Mouse (Mus musculus) layer of hippocampus, postnatal 36 days (tissue): ENCODE data around the gene Sdf2. TPM values are rescaled to one million over a fixed set of nuclear protein-coding genes. Genes with fewer than 3 reads are reported as not detected.

Source experiments
- DNase-seq, 2 experiments: peaks; one replicate each; pipeline ENCODE4 v3.0.0; 2022
- total RNA-seq, 2 experiments: library from RNA; stranded (reverse); gene quantifications; 2 replicates each; pipeline ENCODE4 v1.2.3; 2021

The Sdf2 gene
- total RNA-seq = 10 to 100 TPM; 61.0 to 66.3 TPM

- peak; percentile 87 to 89 for DNase-seq
These were observed at the start of gene Sdf2, which contains the start of gene Supt6 for GRCm38 (mm10) chr11:78245627-78246317. TSS of gene Sdf2 (plus strand) at chr11:78245746. TSS of gene Supt6 (minus strand) at chr11:78245987.

GRCm38 (mm10) chr11:78202372-78202771 lies 43.2 kb upstream of the Sdf2 start:
- DNase-seq = no peak

GRCm38 (mm10) chr11:78204287-78204686 lies 41.3 kb upstream of the Sdf2 start:
- DNase-seq = no peak

- DNase-seq = no peak
These were observed 40.0 kb upstream of the Sdf2 start for GRCm38 (mm10) chr11:78205361-78206206.

GRCm38 (mm10) chr11:78207190-78207589 lies 38.4 kb upstream of the Sdf2 start:
- DNase-seq = no peak

- no peak for DNase-seq
These were observed 35.7 kb upstream of the Sdf2 start for GRCm38 (mm10) chr11:78209886-78210285.

GRCm38 (mm10) chr11:78210615-78211014 lies 34.9 kb upstream of the Sdf2 start:
- DNase-seq = no peak

GRCm38 (mm10) chr11:78211513-78211912 lies 34.0 kb upstream of the Sdf2 start:
- DNase-seq = no peak

GRCm38 (mm10) chr11:78213086-78213817 lies 32.3 kb upstream of the Sdf2 start:
- no peak for DNase-seq

- DNase-seq = peak in 1 of 2 experiments; percentile 24
These were observed 29.7 kb upstream of the Sdf2 start for GRCm38 (mm10) chr11:78215709-78216317.

- DNase-seq = no peak
These were observed 22.0 kb upstream of the Sdf2 start for GRCm38 (mm10) chr11:78223586-78223985.

GRCm38 (mm10) chr11:78231518-78231917 lies 14.0 kb upstream of the Sdf2 start:
- no peak for DNase-seq

- DNase-seq = peak; percentile 71 to 72
These were observed 5.2 kb upstream of the Sdf2 start for GRCm38 (mm10) chr11:78240193-78240857.

GRCm38 (mm10) chr11:78245261-78245626 lies 302 bp upstream of the Sdf2 start:
- DNase-seq = no peak

- no peak for DNase-seq
These were observed 919 bp downstream of the Sdf2 start for GRCm38 (mm10) chr11:78246318-78247011.

- DNase-seq = no peak
These were observed 1.4 kb downstream of the Sdf2 start for GRCm38 (mm10) chr11:78247012-78247348.

- no peak for DNase-seq
These were observed 2.2 kb downstream of the Sdf2 start for GRCm38 (mm10) chr11:78247727-78248140.

GRCm38 (mm10) chr11:78256618-78257017 lies 11.1 kb downstream of the Sdf2 start:
- no peak for DNase-seq

GRCm38 (mm10) chr11:78260489-78261258 lies 15.1 kb downstream of the Sdf2 start:
- DNase-seq = no peak
